Mouse (Mus musculus) MEL (cell line): ENCODE measurements around the gene Padi1.

Source experiments
- CTCF ChIP-seq, 3 experiments: IDR thresholded peaks in 2 of 3; conservative IDR thresholded peaks in 1 of 3; 2 replicates each; pipeline ENCODE4 v1.5.1; 2011 to 2012; ENCODE audit warnings: low read length in 3 of 3, low read depth in 2 of 3, mild to moderate bottlenecking in 2 of 3, improper control_type of control experiment in 1 of 3, inconsistent platforms in 1 of 3, mixed read lengths in 1 of 3, moderate library complexity in 1 of 3; ENCODE audit not compliant: control insufficient read depth in 1 of 3, insufficient read depth in 1 of 3, poor library complexity in 1 of 3, severe bottlenecking in 1 of 3
- EP300 ChIP-seq, 2 experiments: IDR thresholded peaks; 2 replicates each; pipeline ENCODE4 v1.6.1; 2011; ENCODE audit warnings: improper control_type of control experiment in 2 of 2, low read length in 2 of 2, low read depth in 1 of 2, mild to moderate bottlenecking in 1 of 2
- POLR2A ChIP-seq, 2 experiments: IDR thresholded peaks; 2 replicates each; pipeline ENCODE4 v1.6.1; 2011 to 2012; ENCODE audit warnings: low read length in 2 of 2, mild to moderate bottlenecking in 2 of 2, control low read depth in 1 of 2, improper control_type of control experiment in 1 of 2, low read depth in 1 of 2, moderate library complexity in 1 of 2; ENCODE audit not compliant: control insufficient read depth in 1 of 2, insufficient read depth in 1 of 2, poor library complexity in 1 of 2
- POLR2AphosphoS2 ChIP-seq: IDR thresholded peaks from 2 replicates; pipeline ENCODE4 v1.6.1; 2011; ENCODE audit warnings: low read length, improper control_type of control experiment
- POLR2AphosphoS5 ChIP-seq: IDR thresholded peaks from 2 replicates; pipeline ENCODE4 v1.6.1; 2012; ENCODE audit warnings: low read depth, borderline replicate concordance, mild to moderate bottlenecking, inconsistent platforms, low read length, moderate library complexity, mixed read lengths
- TBP ChIP-seq: IDR thresholded peaks from 2 replicates; pipeline ENCODE4 v1.8.0; 2011; ENCODE audit warnings: low read depth, low read length, improper control_type of control experiment
- USF2 ChIP-seq, 2 experiments: IDR thresholded peaks; 2 replicates each; pipeline ENCODE4 v1.6.1; 2011 to 2012; ENCODE audit warnings: improper control_type of control experiment in 2 of 2, low read length in 2 of 2, borderline replicate concordance in 1 of 2, inconsistent platforms in 1 of 2, low read depth in 1 of 2, mild to moderate bottlenecking in 1 of 2; ENCODE audit not compliant: insufficient read depth in 1 of 2

DNA sequence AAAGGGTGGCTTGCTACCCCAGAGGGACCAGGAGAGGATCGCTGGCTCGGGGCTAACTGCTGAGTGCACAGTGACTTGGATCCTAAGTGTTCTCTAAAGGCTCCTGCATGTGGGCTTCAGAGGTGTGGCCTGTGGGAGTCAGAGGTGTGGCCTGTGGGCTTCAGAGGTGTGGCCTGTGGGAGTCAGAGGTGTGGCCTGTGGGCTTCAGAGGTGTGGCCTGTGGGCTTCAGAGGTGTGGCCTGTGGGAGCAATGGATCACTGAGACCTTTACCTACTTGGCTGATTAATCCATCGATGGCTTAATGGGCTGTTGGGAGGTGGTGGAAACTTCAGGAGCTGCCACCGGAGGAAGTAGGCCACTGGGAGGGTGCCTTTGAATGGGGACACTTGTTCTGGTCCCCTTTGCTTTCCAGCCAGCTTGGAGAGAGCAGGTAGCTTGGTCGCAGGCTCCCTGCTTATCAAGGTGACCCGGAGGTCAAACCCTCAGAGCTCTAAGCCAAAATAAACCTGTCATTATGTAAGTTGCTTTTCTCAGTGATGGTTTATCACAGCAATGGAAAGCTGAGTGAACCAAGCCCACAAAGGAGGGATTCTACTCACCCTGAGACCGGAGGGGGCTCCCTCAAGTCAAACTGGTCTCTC lies 14.7 kb upstream of the Padi1 start:
- TF ChIP-seq POLR2AphosphoS2, result no peak
- no peak for TF ChIP-seq TBP
- TF ChIP-seq POLR2A (IDR thresholded peaks at IDR 0.05; ENCODE audit: control insufficient read depth in 1 of 2, insufficient read depth in 1 of 2, low read depth in 1 of 2, low read length in 2 of 2, poor library complexity in 1 of 2), result no peak
- TF ChIP-seq CTCF (IDR thresholded peaks at IDR 0.05 in 2 of 3, conservative IDR thresholded peaks at IDR 0.05 in 1 of 3; ENCODE audit: control insufficient read depth in 1 of 3, insufficient read depth in 1 of 3, low read depth in 2 of 3, low read length in 3 of 3, poor library complexity in 1 of 3, severe bottlenecking in 1 of 3), result no peak
- TF ChIP-seq USF2 (IDR thresholded peaks at IDR 0.05; ENCODE audit: borderline replicate concordance in 1 of 2, insufficient read depth in 1 of 2, low read depth in 1 of 2, low read length in 2 of 2), result no peak
- no peak for TF ChIP-seq EP300 (IDR thresholded peaks at IDR 0.05; ENCODE audit: low read depth in 1 of 2, low read length in 2 of 2)
- no peak for TF ChIP-seq POLR2AphosphoS5
